Mouse (Mus musculus) forebrain, embryonic 11.5 days (tissue): ENCODE results near the gene Mob1a. TPM values are rescaled to one million over a fixed set of nuclear protein-coding genes. Genes with fewer than 3 reads are reported as not detected.

Experiments used
- ATAC-seq: fragments of 200-750 bp; cut with Nextera tagmentation; replicated peaks from 2 replicates; pipeline ENCODE4 v1.8.0; 2017; ENCODE audit warnings: moderate TSS enrichment; ENCODE audit not compliant: low FRiP score
- DNase-seq: peaks from one replicate; pipeline ENCODE4 v3.0.0-alpha.2; 2017; ENCODE audit warnings: low spot score
- H3K27ac ChIP-seq: fragments of 300-500 bp; sonication (generic); 2 replicates; pipeline ENCODE4 v1.5.1; 2014; ENCODE audit warnings: low read depth, low read length
- H3K27me3 ChIP-seq: fragments of 300-500 bp; sonication (generic); 2 replicates; pipeline ENCODE4 v1.6.1; 2014; ENCODE audit warnings: mild to moderate bottlenecking, low read length, mixed read lengths; ENCODE audit not compliant: control insufficient read depth, insufficient read depth
- H3K36me3 ChIP-seq: fragments of 300-500 bp; sonication (generic); 2 replicates; pipeline ENCODE4 v1.6.1; 2014; ENCODE audit warnings: mild to moderate bottlenecking, low read length, moderate library complexity, mixed read lengths; ENCODE audit not compliant: control insufficient read depth, insufficient read depth
- H3K4me1 ChIP-seq: fragments of 300-500 bp; sonication (generic); replicated peaks from 2 replicates; pipeline ENCODE4 v1.6.1; 2014; ENCODE audit warnings: low read length, mixed read lengths; ENCODE audit not compliant: control insufficient read depth, insufficient read depth
- H3K4me2 ChIP-seq: fragments of 300-500 bp; sonication (generic); 2 replicates; pipeline ENCODE4 v1.6.1; 2014; ENCODE audit warnings: low read depth, mild to moderate bottlenecking, low read length, moderate library complexity, mixed read lengths; ENCODE audit not compliant: severe bottlenecking
- H3K4me3 ChIP-seq: fragments of 300-500 bp; sonication (generic); 2 replicates; pipeline ENCODE4 v1.5.1; 2014; ENCODE audit warnings: low read depth, low read length
- H3K9ac ChIP-seq: fragments of 300-500 bp; sonication (generic); 2 replicates; pipeline ENCODE4 v1.6.1; 2014; ENCODE audit warnings: low read length
- H3K9me3 ChIP-seq: fragments of 300-500 bp; sonication (generic); 2 replicates; pipeline ENCODE4 v1.6.1; 2016; ENCODE audit warnings: low read length, mixed read lengths; ENCODE audit not compliant: control insufficient read depth
- WGBS: fragments of 180-500 bp; shearing (Covaris S2); extraction: QIAGEN DNeasy Blood & Tissue Kit; methylation state at CpG from one replicate; pipeline ENCODE4 v1.1.7; 2014; 5-methylcytosine and 5-hydroxymethylcytosine counted together
- polyA plus RNA-seq: library from polyadenylated mRNA; unstranded; fragments of >200 nt; fragmentation: Nextera tagmentation; extraction: Ambion mirVana; gene quantifications from 2 replicates; pipeline ENCODE4 v1.2.1, GENCODE M21; 2014

Mob1a gene
- 69.7 TPM in 2 replicates for polyA plus RNA-seq

- H3K9me3 ChIP-seq, result no peaks in the 10 kb centered on the region
- no peaks in the 10 kb centered on the region for H3K27me3 ChIP-seq
- H3K4me1 ChIP-seq, result no peaks in the 10 kb centered on the region
- H3K27ac ChIP-seq, result peak within 1 kb of the TSS; percentile 63; the same call in 1 of the 2 replicates
- ATAC-seq (peak; percentile 97), DNase-seq (peak; percentile 96)
- H3K4me3 ChIP-seq, result peak within 1 kb of the TSS; percentile 62
- peak within 1 kb of the TSS; percentile 78 for H3K9ac ChIP-seq
- under 1% methylated on average over 63 of the region's 65 CpGs for WGBS
- H3K36me3 ChIP-seq, result peaks cover 2% of the 10 kb centered on the region; the same call in 1 of the 2 replicates
- peak within 1 kb of the TSS; percentile 63 for H3K4me2 ChIP-seq
Observed at GRCm38 (mm10) chr6:83325525-83326393, at the start of gene Mob1a, which contains the start of gene Mthfd2. Gene Mob1a, plus strand, starts transcription at chr6:83326016. Gene Mthfd2, minus strand, starts transcription at chr6:83325908.

- Histone ChIP-seq H3K4me2 (no peak overlapping the region), H3K4me3 (no peak overlapping the region), H3K27ac (no peak overlapping the region), H3K9ac (no peak overlapping the region), H3K27me3 (no peaks in the 10 kb centered on the region), H3K4me1 (no peaks in the 10 kb centered on the region), H3K36me3 (no peaks in the 10 kb centered on the region), H3K9me3 (no peaks in the 10 kb centered on the region)
- 71% methylated on average over 13 of the region's 13 CpGs for WGBS
- no peak for DNase-seq
- no peak for ATAC-seq
Observed at GRCm38 (mm10) chr6:83277151-83277550, 48.7 kb upstream of the Mob1a start.

GRCm38 (mm10) chr6:83278881-83279280 is 46.9 kb upstream of the Mob1a start:
- no peak overlapping the region for H3K4me3 ChIP-seq
- no peak overlapping the region for H3K4me2 ChIP-seq
- no peak for ATAC-seq
- WGBS, result 23% methylated on average over 2 of the region's 2 CpGs
- H3K4me1 ChIP-seq, result no peaks in the 10 kb centered on the region
- H3K9me3 ChIP-seq, result no peaks in the 10 kb centered on the region
- H3K27ac ChIP-seq, result no peak overlapping the region
- H3K9ac ChIP-seq, result no peak overlapping the region
- DNase-seq, result no peak
- H3K36me3 ChIP-seq, result no peaks in the 10 kb centered on the region
- no peaks in the 10 kb centered on the region for H3K27me3 ChIP-seq

- DNase-seq (no peak), ATAC-seq (no peak)
- H3K27me3 ChIP-seq, result no peaks in the 10 kb centered on the region
- no peaks in the 10 kb centered on the region for H3K36me3 ChIP-seq
- no peak overlapping the region for H3K4me2 ChIP-seq
- H3K4me1 ChIP-seq, result no peaks in the 10 kb centered on the region
- no peak overlapping the region for H3K4me3 ChIP-seq
- WGBS, result 82% methylated on average over 8 of the region's 8 CpGs
- no peaks in the 10 kb centered on the region for H3K9me3 ChIP-seq
- no peak overlapping the region for H3K9ac ChIP-seq
- no peak overlapping the region for H3K27ac ChIP-seq
Observed at GRCm38 (mm10) chr6:83280256-83280955, 45.4 kb upstream of the Mob1a start.

- H3K27ac ChIP-seq, result no peak overlapping the region
- DNase-seq, result no peak
- H3K9ac ChIP-seq, result no peak overlapping the region
- ATAC-seq, result no peak
- no peak overlapping the region for H3K4me2 ChIP-seq
- 85% methylated on average over 7 of the region's 7 CpGs for WGBS
- no peaks in the 10 kb centered on the region for H3K4me1 ChIP-seq
- H3K27me3 ChIP-seq, result no peaks in the 10 kb centered on the region
- H3K36me3 ChIP-seq, result no peaks in the 10 kb centered on the region
- no peak overlapping the region for H3K4me3 ChIP-seq
- H3K9me3 ChIP-seq, result no peaks in the 10 kb centered on the region
Observed at GRCm38 (mm10) chr6:83300447-83301229, 25.2 kb upstream of the Mob1a start.

GRCm38 (mm10) chr6:83301294-83301693 is 24.5 kb upstream of the Mob1a start:
- Histone ChIP-seq H3K36me3 (no peaks in the 10 kb centered on the region), H3K9me3 (no peaks in the 10 kb centered on the region), H3K4me2 (no peak overlapping the region), H3K9ac (no peak overlapping the region), H3K27me3 (no peaks in the 10 kb centered on the region), H3K4me1 (no peaks in the 10 kb centered on the region), H3K4me3 (no peak overlapping the region), H3K27ac (no peak overlapping the region)
- DNase-seq (no peak), ATAC-seq (no peak)
- WGBS, result 85% methylated on average over 2 of the region's 2 CpGs

GRCm38 (mm10) chr6:83302264-83302663 is 23.6 kb upstream of the Mob1a start:
- H3K27me3 ChIP-seq, result no peaks in the 10 kb centered on the region
- H3K36me3 ChIP-seq, result no peaks in the 10 kb centered on the region; the same call in 1 of the 2 replicates
- H3K4me2 ChIP-seq, result no peak overlapping the region
- no peak overlapping the region for H3K27ac ChIP-seq
- no peaks in the 10 kb centered on the region for H3K9me3 ChIP-seq
- no peak overlapping the region for H3K4me3 ChIP-seq
- no peaks in the 10 kb centered on the region for H3K4me1 ChIP-seq
- H3K9ac ChIP-seq, result no peak overlapping the region
- DNase-seq (no peak), ATAC-seq (no peak)
- 84% methylated on average over 5 of the region's 5 CpGs for WGBS

- H3K4me1 ChIP-seq, result no peaks in the 10 kb centered on the region
- no peak overlapping the region for H3K9ac ChIP-seq
- DNase-seq, result no peak
- H3K27ac ChIP-seq, result no peak overlapping the region
- ATAC-seq, result no peak
- H3K9me3 ChIP-seq, result no peaks in the 10 kb centered on the region
- no peak overlapping the region for H3K4me3 ChIP-seq
- WGBS, result 95% methylated on average over 7 of the region's 7 CpGs
- H3K4me2 ChIP-seq, result no peak overlapping the region
- H3K36me3 ChIP-seq, result no peaks in the 10 kb centered on the region; the same call in 1 of the 2 replicates
- no peaks in the 10 kb centered on the region for H3K27me3 ChIP-seq
Observed at GRCm38 (mm10) chr6:83309017-83309416, 16.8 kb upstream of the Mob1a start.
